Mouse (Mus musculus): ENCODE results near the gene B3gnt7. TPM values are rescaled to one million over a fixed set of nuclear protein-coding genes. Genes with fewer than 3 reads are reported as not detected.

B3gnt7 gene
- polyA plus RNA-seq, 1 experiment from 2014 or later: 3.4 TPM

DNA sequence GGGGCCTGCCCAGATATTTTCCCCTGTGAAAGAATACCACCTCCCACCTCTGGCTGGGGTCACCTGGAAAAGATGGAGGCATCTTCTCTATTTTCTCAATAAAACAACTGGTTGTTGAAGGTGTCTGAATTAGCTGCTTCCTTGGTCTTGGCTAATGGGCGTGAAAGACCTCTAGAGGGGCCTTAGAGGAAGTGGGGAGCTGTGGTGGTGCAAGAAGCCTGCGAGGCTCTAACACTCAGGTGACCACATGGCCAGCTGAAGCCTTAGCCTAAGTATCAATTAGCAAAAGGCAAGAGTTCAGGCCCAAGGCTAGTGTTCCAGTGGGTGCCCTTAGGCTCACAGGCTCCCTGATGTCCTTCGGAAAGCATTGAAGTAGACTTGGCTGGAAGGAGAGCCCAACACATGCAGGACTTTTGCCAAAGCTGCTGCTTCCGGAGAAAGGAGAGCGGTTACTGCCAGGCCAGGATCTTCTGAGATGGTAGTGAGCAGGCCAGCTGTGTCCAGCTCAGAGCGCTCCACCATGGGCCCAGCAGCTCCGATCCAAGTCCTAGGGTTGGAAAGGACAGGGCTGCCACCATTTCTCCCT is 4.6 kb downstream of the B3gnt7 start:
- no peak for ATAC-seq (ENCODE audit: insufficient read depth, low FRiP score, low TSS enrichment)
- no peak for DNase-seq (ENCODE audit: low spot score)
- Histone ChIP-seq H3K4me1 (ENCODE audit: control insufficient read depth, insufficient read depth, low read length) (peaks cover 10% of the 10 kb centered on the region; the same call in 1 of the 2 replicates), H3K9me3 (ENCODE audit: control insufficient read depth, low read length) (no peaks in the 10 kb centered on the region), H3K36me3 (ENCODE audit: control insufficient read depth, insufficient read depth, low read length) (no peaks in the 10 kb centered on the region), H3K27ac (ENCODE audit: low read depth, low read length) (no peak overlapping the region), H3K4me3 (ENCODE audit: low read depth, low read length) (no peak overlapping the region), H3K4me2 (ENCODE audit: low read depth) (no peak overlapping the region), H3K27me3 (ENCODE audit: control insufficient read depth, insufficient read depth, low read length) (peaks cover 31% of the 10 kb centered on the region), H3K9ac (ENCODE audit: low read length) (no peak overlapping the region)
- WGBS: 85% methylated on average over 7 of the region's 7 CpGs

DNA sequence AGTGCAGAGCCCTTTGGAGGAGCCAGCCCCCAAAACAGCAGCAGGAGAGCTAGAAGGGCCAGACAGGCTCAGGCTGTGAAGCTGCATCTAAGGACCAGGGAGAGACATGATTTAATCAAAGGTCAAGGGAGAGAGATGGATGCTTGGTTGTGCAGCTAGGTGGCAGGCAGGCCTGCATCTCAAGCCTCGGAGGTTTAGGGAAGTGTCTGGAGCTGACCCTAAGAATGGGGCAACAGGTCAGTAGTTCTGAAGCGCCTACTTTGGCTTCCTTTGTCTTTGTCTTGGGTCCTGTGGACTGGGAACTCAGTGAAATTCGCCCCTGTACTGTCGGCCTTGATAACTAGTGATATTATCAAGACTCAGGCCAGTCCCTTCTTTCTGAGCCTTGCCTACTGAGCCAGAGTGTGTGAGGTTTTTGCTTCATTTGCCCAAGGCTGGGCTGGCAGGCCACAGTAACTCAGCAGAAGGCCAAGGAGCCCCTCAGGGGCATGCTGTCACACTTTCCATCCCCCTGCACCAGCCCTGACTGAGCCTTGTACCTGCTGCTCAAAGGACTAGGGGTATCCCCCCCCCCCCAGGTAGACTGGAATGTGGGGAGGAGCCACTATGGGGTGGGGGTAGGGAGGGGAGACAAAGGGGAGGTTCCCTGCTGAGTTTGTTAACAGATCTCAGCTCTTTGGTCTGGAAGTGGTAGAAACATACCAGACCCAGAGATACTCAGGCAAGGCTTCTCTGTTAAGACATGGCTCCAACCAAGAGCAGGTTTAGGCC is 5.4 kb downstream of the B3gnt7 start:
- H3K27ac ChIP-seq (ENCODE audit: low read depth, low read length): no peak overlapping the region

DNA sequence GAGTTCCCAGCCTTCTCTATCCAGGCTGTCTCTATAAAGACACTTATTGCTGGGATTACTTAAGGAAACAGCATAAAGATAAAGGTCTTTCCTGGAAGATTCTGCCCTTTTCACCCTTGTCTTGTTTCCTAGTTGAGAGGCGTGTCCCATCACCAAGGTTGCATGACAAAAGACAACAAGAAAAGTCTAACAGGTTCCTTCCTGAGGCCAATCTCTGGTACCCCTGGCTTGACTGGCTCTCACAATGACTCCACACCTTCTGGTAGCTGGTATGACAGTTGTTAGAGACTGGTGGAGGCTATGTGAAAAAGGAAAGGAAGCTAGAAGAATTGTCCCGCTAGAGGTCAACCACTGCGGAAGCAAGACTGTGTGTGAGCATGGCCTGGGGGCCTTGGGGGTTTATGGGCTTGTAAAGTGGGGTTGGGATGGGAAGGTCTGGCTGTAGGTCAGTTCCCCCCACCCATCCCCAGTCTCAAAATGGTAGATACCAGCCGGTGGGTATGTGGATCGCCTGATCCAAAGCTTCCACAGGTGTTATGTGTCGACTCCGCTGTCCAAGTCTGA is 6.7 kb downstream of the B3gnt7 start:
- Histone ChIP-seq H3K4me3 (ENCODE audit: low read depth, low read length) (no peak overlapping the region), H3K27me3 (ENCODE audit: control insufficient read depth, insufficient read depth, low read length) (peaks cover 12% of the 10 kb centered on the region), H3K27ac (ENCODE audit: low read depth, low read length) (no peak overlapping the region), H3K4me2 (ENCODE audit: low read depth) (no peak overlapping the region), H3K9ac (ENCODE audit: low read length) (no peak overlapping the region), H3K4me1 (ENCODE audit: control insufficient read depth, insufficient read depth, low read length) (peaks cover 7% of the 10 kb centered on the region; the same call in 1 of the 2 replicates), H3K36me3 (ENCODE audit: control insufficient read depth, insufficient read depth, low read length) (no peaks in the 10 kb centered on the region), H3K9me3 (ENCODE audit: control insufficient read depth, low read length) (no peaks in the 10 kb centered on the region)
- 87% methylated on average over 7 of the region's 7 CpGs for WGBS
- ATAC-seq (ENCODE audit: insufficient read depth, low FRiP score, low TSS enrichment) (no peak), DNase-seq (ENCODE audit: low spot score) (no peak)

More for the DNA sequence above, 5.4 kb downstream of the B3gnt7 start:
- H3K9ac ChIP-seq (ENCODE audit: low read length): no peak overlapping the region
- DNase-seq (ENCODE audit: low spot score): no peak
- H3K27me3 ChIP-seq (ENCODE audit: control insufficient read depth, insufficient read depth, low read length): peaks cover 25% of the 10 kb centered on the region
- H3K4me2 ChIP-seq (ENCODE audit: low read depth): no peak overlapping the region
- H3K9me3 ChIP-seq (ENCODE audit: control insufficient read depth, low read length): no peaks in the 10 kb centered on the region
- WGBS: 38% methylated on average over 4 of the region's 4 CpGs
- peaks cover 9% of the 10 kb centered on the region; the same call in 1 of the 2 replicates for H3K4me1 ChIP-seq (ENCODE audit: control insufficient read depth, insufficient read depth, low read length)
- no peak for ATAC-seq (ENCODE audit: insufficient read depth, low FRiP score, low TSS enrichment)
- H3K36me3 ChIP-seq (ENCODE audit: control insufficient read depth, insufficient read depth, low read length): no peaks in the 10 kb centered on the region
- no peak overlapping the region for H3K4me3 ChIP-seq (ENCODE audit: low read depth, low read length)

DNA sequence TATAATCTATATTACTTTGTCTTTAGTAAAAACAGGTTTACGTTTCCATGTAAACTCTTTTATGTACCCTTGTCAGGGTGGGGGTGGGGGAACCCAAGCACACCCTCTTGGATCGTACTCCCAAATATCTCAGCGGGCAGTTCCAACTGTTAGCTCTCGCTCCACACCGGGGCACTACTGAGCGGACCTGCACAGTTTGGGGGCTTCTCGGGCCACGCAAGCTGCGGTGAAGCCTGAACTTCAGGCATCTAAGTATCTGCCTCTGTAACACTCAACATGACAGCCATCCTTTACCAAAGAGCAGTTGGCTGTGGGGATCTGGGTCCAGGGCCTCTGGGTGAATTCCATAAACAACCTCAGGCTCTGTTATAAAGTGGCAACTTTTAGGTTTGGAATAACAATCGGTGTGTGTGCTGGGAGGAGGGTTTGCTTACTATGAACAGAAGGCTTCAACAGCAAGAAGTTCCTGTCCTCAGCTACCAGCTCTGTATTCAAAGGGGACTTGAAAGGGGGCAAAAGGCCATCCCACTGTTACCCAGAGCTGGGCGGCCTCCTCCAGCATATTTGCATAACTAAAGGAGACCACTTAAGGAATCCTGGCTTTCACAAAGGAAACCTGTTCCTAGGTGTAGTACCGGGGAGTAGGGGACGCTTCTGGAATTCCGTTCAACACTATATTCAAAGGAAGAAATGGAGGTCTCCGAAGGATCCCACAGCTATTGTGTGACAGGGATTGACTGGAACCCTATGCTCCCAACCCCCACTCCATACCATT is 8.1 kb downstream of the B3gnt7 start:
- ATAC-seq (ENCODE audit: insufficient read depth, low FRiP score, low TSS enrichment) (no peak), DNase-seq (ENCODE audit: low spot score) (no peak)
- Histone ChIP-seq H3K4me2 (ENCODE audit: low read depth) (no peak overlapping the region), H3K27me3 (ENCODE audit: control insufficient read depth, insufficient read depth, low read length) (0 out of 2 replicates have a peak, but pooled peaks cover 3% of the 10 kb centered on the region), H3K9me3 (ENCODE audit: control insufficient read depth, low read length) (no peaks in the 10 kb centered on the region), H3K27ac (ENCODE audit: low read depth, low read length) (no peak overlapping the region), H3K4me1 (ENCODE audit: control insufficient read depth, insufficient read depth, low read length) (peaks cover 7% of the 10 kb centered on the region; the same call in 1 of the 2 replicates), H3K4me3 (ENCODE audit: low read depth, low read length) (no peak overlapping the region), H3K36me3 (ENCODE audit: control insufficient read depth, insufficient read depth, low read length) (no peaks in the 10 kb centered on the region), H3K9ac (ENCODE audit: low read length) (no peak overlapping the region)
- whole genome bisulfite sequencing: 10% methylated on average over 15 of the region's 15 CpGs

DNA sequence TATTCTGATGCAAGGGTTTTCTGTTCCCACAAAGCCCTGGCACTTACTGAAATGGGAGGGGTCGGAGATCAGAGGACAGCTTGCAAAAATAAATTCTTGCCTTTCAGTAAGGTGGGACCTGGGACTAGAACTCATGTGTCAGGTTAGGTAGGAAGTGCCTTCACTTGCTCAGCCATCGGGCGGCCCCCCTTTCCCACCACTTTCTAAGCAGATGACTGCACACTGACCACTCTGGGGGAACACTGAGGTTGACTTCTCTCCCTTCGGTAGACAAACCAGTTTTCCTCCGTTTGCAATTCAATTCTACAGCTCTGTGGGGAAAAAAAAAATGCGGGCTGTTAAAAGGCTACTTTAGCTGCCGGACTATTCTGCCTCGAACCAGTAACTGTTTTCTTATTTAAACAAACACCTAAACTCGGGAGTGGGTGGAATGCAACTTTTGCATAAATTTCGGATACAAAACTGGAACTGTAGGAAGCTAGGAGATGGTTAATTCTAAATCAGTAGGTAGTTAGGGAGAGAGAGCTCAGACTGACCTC is 8.9 kb downstream of the B3gnt7 start:
- H3K9me3 ChIP-seq (ENCODE audit: control insufficient read depth, low read length): no peaks in the 10 kb centered on the region
- 21% methylated on average over 10 of the region's 10 CpGs for WGBS
- H3K9ac ChIP-seq (ENCODE audit: low read length): no peak overlapping the region
- no peaks in the 10 kb centered on the region for H3K27me3 ChIP-seq (ENCODE audit: control insufficient read depth, insufficient read depth, low read length)
- H3K4me3 ChIP-seq (ENCODE audit: low read depth, low read length): no peak overlapping the region
- H3K4me1 ChIP-seq (ENCODE audit: control insufficient read depth, insufficient read depth, low read length): peaks cover 7% of the 10 kb centered on the region; the same call in 1 of the 2 replicates
- no peaks in the 10 kb centered on the region for H3K36me3 ChIP-seq (ENCODE audit: control insufficient read depth, insufficient read depth, low read length)
- H3K4me2 ChIP-seq (ENCODE audit: low read depth): no peak overlapping the region
- ATAC-seq (ENCODE audit: insufficient read depth, low FRiP score, low TSS enrichment): no peak
- no peak overlapping the region for H3K27ac ChIP-seq (ENCODE audit: low read depth, low read length)
- no peak for DNase-seq (ENCODE audit: low spot score)

DNA sequence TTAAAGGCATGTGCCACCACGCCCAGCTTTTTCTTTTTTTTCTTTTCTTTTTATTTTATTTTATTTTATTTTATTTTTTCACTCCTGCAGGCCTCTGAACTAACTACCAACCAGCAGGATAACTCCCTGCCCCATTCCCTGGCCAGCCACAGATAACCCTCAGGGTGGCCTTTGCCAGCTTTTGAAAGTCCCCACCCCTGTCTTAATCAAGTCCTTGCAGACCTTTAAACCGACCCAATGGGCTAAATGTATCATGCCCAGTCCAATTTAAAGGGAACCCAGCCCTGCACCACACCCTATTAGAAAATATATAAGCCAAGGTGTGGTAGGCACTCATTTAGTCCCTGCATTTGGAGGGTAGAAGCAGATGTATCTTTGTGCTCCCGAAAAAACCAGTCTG is 9.6 kb downstream of the B3gnt7 start:
- Histone ChIP-seq H3K27me3 (ENCODE audit: control insufficient read depth, insufficient read depth, low read length) (no peaks in the 10 kb centered on the region), H3K27ac (ENCODE audit: low read depth, low read length) (no peak overlapping the region), H3K4me2 (ENCODE audit: low read depth) (no peak overlapping the region), H3K9me3 (ENCODE audit: control insufficient read depth, low read length) (no peaks in the 10 kb centered on the region), H3K4me3 (ENCODE audit: low read depth, low read length) (no peak overlapping the region), H3K36me3 (ENCODE audit: control insufficient read depth, insufficient read depth, low read length) (no peaks in the 10 kb centered on the region), H3K4me1 (ENCODE audit: control insufficient read depth, insufficient read depth, low read length) (peaks cover 7% of the 10 kb centered on the region; the same call in 1 of the 2 replicates), H3K9ac (ENCODE audit: low read length) (no peak overlapping the region)
- WGBS: 78% methylated on average over 3 of the region's 3 CpGs
- no peak for DNase-seq (ENCODE audit: low spot score)
- ATAC-seq (ENCODE audit: insufficient read depth, low FRiP score, low TSS enrichment): no peak

DNA sequence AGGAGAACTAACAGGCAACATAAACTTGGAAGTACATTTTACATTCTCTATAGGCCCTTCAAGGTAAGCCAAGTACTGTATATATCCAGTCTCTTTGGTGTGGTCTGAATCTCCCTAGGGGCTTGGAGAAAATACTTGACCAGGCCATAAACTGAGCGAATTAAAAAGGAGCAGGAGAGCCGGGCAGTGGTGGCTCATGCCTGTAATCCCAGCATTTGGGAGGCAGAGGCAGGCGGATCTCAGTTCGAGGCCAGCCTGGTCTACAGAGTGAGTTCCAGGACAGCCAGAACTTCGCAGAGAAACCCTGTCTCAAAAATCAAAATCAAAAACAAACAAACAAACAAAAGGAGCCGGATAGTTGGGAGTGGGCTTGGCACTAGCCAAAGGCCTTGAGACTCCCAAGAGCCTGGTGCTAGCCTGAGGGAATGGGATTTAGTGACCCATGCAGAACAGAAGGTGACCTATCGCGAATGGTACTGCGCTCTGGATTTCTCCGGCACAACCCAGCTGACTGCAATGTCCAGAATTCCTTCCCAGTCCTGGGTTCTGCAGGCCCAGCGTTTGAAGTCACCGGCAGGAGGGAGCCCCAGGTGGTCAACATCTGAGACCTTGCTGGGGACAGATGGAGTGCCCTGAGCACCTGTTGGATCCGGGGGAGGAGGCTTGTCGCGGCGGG is 10.6 kb downstream of the B3gnt7 start:
- H3K9ac ChIP-seq (ENCODE audit: low read length): no peak overlapping the region
- no peak overlapping the region for H3K4me2 ChIP-seq (ENCODE audit: low read depth)
- 45% methylated on average over 16 of the region's 16 CpGs for WGBS
- no peaks in the 10 kb centered on the region for H3K27me3 ChIP-seq (ENCODE audit: control insufficient read depth, insufficient read depth, low read length)
- H3K4me3 ChIP-seq (ENCODE audit: low read depth, low read length): no peak overlapping the region
- no peaks in the 10 kb centered on the region for H3K36me3 ChIP-seq (ENCODE audit: control insufficient read depth, insufficient read depth, low read length)
- H3K9me3 ChIP-seq (ENCODE audit: control insufficient read depth, low read length): no peaks in the 10 kb centered on the region
- H3K27ac ChIP-seq (ENCODE audit: low read depth, low read length): no peak overlapping the region
- no peak for DNase-seq (ENCODE audit: low spot score)
- peaks cover 7% of the 10 kb centered on the region; the same call in 1 of the 2 replicates for H3K4me1 ChIP-seq (ENCODE audit: control insufficient read depth, insufficient read depth, low read length)
- no peak for ATAC-seq (ENCODE audit: insufficient read depth, low FRiP score, low TSS enrichment)

DNA sequence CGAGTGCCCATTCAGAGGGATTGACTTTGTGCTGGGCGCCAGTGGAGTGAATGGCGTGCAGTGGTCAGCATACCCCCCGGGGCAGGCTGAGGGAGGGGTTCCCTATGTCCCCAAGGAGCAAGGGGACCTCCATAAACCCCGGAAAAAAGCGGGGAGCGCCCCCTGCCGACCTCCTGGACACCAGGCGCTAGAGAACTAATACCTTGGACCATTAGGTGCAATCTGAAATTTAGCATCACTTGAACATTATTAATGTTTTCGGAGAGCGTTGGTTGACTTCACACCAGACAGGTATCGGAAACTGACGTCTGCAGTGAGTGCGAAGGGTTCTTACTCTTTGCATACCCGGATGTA is 11.1 kb downstream of the B3gnt7 start:
- no peaks in the 10 kb centered on the region for H3K9me3 ChIP-seq (ENCODE audit: control insufficient read depth, low read length)
- no peaks in the 10 kb centered on the region for H3K36me3 ChIP-seq (ENCODE audit: control insufficient read depth, insufficient read depth, low read length)
- H3K27ac ChIP-seq (ENCODE audit: low read depth, low read length): no peak overlapping the region
- WGBS: 32% methylated on average over 15 of the region's 15 CpGs
- peaks cover 7% of the 10 kb centered on the region; the same call in 1 of the 2 replicates for H3K4me1 ChIP-seq (ENCODE audit: control insufficient read depth, insufficient read depth, low read length)
- no peak for DNase-seq (ENCODE audit: low spot score)
- no peak for ATAC-seq (ENCODE audit: insufficient read depth, low FRiP score, low TSS enrichment)
- no peak overlapping the region for H3K9ac ChIP-seq (ENCODE audit: low read length)
- no peaks in the 10 kb centered on the region for H3K27me3 ChIP-seq (ENCODE audit: control insufficient read depth, insufficient read depth, low read length)
- H3K4me2 ChIP-seq (ENCODE audit: low read depth): no peak overlapping the region
- no peak overlapping the region for H3K4me3 ChIP-seq (ENCODE audit: low read depth, low read length)

All from neural tube, embryonic 11.5 days (tissue).